Mouse (Mus musculus) bone marrow macrophage, adult 2 months (primary cell): ENCODE measurements around the gene Zpbp2. TPM values are rescaled to one million over a fixed set of nuclear protein-coding genes. Genes with fewer than 3 reads are reported as not detected.

Experiments used
- H3K27ac ChIP-seq: 2 replicates; pipeline ENCODE4 v1.5.1; 2012; ENCODE audit warnings: low read depth, low read length; ENCODE audit not compliant: insufficient read depth
- H3K4me1 ChIP-seq: 2 replicates; pipeline ENCODE4 v1.6.1; 2012; ENCODE audit warnings: low read length; ENCODE audit not compliant: control insufficient read depth, insufficient read depth
- H3K4me3 ChIP-seq: 2 replicates; pipeline ENCODE4 v1.5.1; 2012; ENCODE audit warnings: mild to moderate bottlenecking, low read length, moderate library complexity; ENCODE audit not compliant: insufficient read depth
- CTCF ChIP-seq: IDR thresholded peaks from 2 replicates; pipeline ENCODE4 v1.5.1; 2012; ENCODE audit warnings: low read depth, mild to moderate bottlenecking, low read length, moderate library complexity
- POLR2A ChIP-seq: IDR thresholded peaks from 2 replicates; pipeline ENCODE4 v1.6.1; 2012; ENCODE audit warnings: mild to moderate bottlenecking, low read depth, low read length, borderline replicate concordance
- polyA plus RNA-seq: library from polyadenylated mRNA; stranded (reverse); fragments of >200 nt; gene quantifications from 2 replicates; pipeline ENCODE4 v1.2.4, GENCODE M21; 2012; ENCODE audit not compliant: missing spikeins, insufficient read depth, insufficient read length

Zpbp2 gene
- polyA plus RNA-seq, 1 experiment: not detected

- Histone ChIP-seq H3K4me1 (peaks cover 41% of the 10 kb centered on the region), H3K27ac (peak overlapping the region; percentile 8; the same call in 1 of the 2 replicates), H3K4me3 (peak overlapping the region; percentile 61)
- TF ChIP-seq CTCF: no peak
- no peak for TF ChIP-seq POLR2A
Measured at GRCm38 (mm10) chr11:98587684-98588546, 37.0 kb downstream of the Zpbp2 start.

- peaks cover 40% of the 10 kb centered on the region for H3K4me1 ChIP-seq
- H3K27ac ChIP-seq: no peak overlapping the region
- no peak overlapping the region for H3K4me3 ChIP-seq
Measured at GRCm38 (mm10) chr11:98588833-98589281, 38.0 kb downstream of the Zpbp2 start.

GRCm38 (mm10) chr11:98589306-98589705 is 38.4 kb downstream of the Zpbp2 start:
- Histone ChIP-seq H3K4me1 (peaks cover 36% of the 10 kb centered on the region), H3K27ac (no peak overlapping the region), H3K4me3 (no peak overlapping the region)
- no peak for TF ChIP-seq CTCF
- TF ChIP-seq POLR2A: no peak

More at GRCm38 (mm10) chr11:98588833-98589281, 38.0 kb downstream of the Zpbp2 start:
- TF ChIP-seq POLR2A (no peak), CTCF (no peak)

GRCm38 (mm10) chr11:98590548-98591445 is 39.9 kb downstream of the Zpbp2 start:
- Histone ChIP-seq H3K27ac (no peak overlapping the region), H3K4me1 (peaks cover 21% of the 10 kb centered on the region), H3K4me3 (no peak overlapping the region)
- TF ChIP-seq POLR2A (no peak), CTCF (no peak)

- H3K4me1 ChIP-seq: no peaks in the 10 kb centered on the region
- H3K27ac ChIP-seq: no peak overlapping the region
- no peak for TF ChIP-seq CTCF
- TF ChIP-seq POLR2A: no peak
- H3K4me3 ChIP-seq: no peak overlapping the region
Measured at GRCm38 (mm10) chr11:98595021-98595420, 44.1 kb downstream of the Zpbp2 start.

- no peaks in the 10 kb centered on the region for H3K4me1 ChIP-seq
- no peak overlapping the region for H3K27ac ChIP-seq
- TF ChIP-seq CTCF (no peak), POLR2A (no peak)
- no peak overlapping the region for H3K4me3 ChIP-seq
Measured at GRCm38 (mm10) chr11:98595473-98595872, 44.6 kb downstream of the Zpbp2 start.

- Histone ChIP-seq H3K4me1 (no peaks in the 10 kb centered on the region), H3K4me3 (no peak overlapping the region), H3K27ac (no peak overlapping the region)
- TF ChIP-seq POLR2A: no peak
- TF ChIP-seq CTCF: no peak
Measured at GRCm38 (mm10) chr11:98595955-98596354, 45.1 kb downstream of the Zpbp2 start.

- Histone ChIP-seq H3K4me3 (no peak overlapping the region), H3K4me1 (no peaks in the 10 kb centered on the region), H3K27ac (no peak overlapping the region)
- TF ChIP-seq CTCF (peak; percentile 75), POLR2A (no peak)
Measured at GRCm38 (mm10) chr11:98597363-98597762, 46.5 kb downstream of the Zpbp2 start.

- no peak within 1 kb of the TSS for H3K27ac ChIP-seq
- no peaks in the 10 kb centered on the region for H3K4me1 ChIP-seq
- TF ChIP-seq POLR2A: no peak
- TF ChIP-seq CTCF: no peak
- no peak within 1 kb of the TSS for H3K4me3 ChIP-seq
Measured at GRCm38 (mm10) chr11:98597991-98598390, 47.1 kb downstream of the Zpbp2 start, which contains the start of gene Lrrc3c. Gene Lrrc3c, plus strand, starts transcription at chr11:98598291.

GRCm38 (mm10) chr11:98598851-98599290 is 48.0 kb downstream of the Zpbp2 start:
- H3K27ac ChIP-seq: no peak overlapping the region
- no peaks in the 10 kb centered on the region for H3K4me1 ChIP-seq
- TF ChIP-seq CTCF (no peak), POLR2A (no peak)
- H3K4me3 ChIP-seq: no peak overlapping the region
